Mouse (Mus musculus) adrenal gland, adult (tissue): ENCODE results near the gene Kif26a.
A peak's percentile ranks its signal among the peaks of the same experiment; 100 is the strongest.

Source experiments
- DNase-seq, 2 experiments: peaks; one replicate each; pipeline ENCODE4 v3.0.0; 2022 to 2023; ENCODE audit warnings: low spot score in 1 of 2; ENCODE audit not compliant: inconsistent age in 2 of 2

Kif26a gene

DNA sequence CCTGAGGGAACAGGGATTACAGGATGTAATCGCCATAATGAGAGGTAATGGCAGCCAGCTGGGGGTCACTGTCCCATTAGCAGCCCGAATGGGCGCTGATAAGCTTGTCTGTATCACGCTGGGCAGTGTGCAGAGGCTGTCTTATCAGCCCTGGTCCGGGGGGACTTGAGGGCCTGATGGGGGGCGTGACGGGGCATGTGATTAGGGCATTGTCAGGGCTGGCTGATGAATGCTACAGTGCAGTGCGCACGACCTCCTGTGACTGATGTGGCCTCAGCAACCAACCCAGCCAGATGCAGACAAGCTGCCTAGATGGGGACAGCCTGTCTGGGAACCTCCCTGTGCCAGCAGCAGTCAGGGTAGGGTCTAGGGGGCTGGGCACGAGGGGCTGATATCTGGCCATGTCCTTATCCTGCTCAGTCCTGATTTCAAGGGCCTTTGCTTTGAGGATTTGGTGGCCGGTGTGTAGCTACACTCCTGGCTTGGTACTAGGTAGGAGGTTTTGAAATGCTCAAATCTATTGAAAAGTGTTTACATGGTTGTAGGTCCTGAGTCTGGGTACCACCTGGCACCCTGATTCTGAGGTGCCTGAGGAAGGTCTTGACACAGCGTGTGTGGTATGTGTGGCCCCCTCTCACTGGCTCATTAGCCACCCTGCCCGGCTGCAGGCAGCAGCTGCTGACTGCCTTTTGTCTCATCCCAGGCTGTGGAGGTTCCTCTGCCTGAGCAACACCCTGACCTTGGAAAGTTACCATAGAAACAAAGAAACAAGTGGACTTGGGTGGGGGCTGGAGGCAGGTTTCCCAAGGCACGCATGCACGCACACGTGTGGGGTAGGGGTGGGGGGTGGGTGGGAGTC lies 18.2 kb downstream of the Kif26a start:
- peak in 1 of 2 experiments; percentile 50 for DNase-seq

DNA sequence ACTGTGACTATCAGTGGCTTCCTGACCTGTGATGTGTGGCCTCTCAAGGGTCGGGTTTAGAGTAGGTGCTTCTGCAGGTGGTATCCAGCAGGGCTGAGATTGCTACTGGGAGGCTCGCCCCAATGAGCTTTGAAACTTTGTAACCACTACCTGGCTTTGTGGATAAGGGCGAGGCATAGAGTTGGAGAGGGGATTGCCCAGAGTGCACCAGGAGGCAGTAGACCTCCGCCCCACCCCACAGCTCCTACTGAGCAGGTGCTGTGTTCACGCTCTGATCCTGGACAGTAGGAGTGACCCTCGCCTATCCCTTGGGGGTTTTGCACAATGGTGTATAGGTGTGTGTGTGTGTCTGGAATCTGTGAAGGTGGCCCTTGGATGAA lies 18.8 kb downstream of the Kif26a start:
- no peak for DNase-seq

DNA sequence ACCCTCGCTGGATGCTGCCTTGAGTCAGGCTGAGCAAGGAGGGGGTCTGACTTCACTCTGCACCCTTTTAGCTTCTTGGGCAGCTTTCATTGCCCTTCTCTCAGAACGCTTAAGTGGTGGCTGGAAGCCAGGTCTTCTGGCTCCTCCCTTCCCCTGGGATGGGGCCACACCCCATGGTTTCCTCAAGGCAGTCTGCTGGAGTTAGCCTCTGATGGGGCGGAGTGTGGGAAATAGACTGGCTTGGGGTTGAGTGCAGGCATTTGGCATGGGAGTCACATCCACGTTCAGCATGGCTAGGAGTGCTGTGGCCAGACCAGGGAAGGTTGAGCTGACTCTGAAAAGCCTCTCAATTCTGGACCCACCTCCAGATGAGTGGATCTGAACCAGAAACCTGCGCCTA lies 23.2 kb downstream of the Kif26a start:
- peak in 1 of 2 experiments; percentile 60 for DNase-seq

DNA sequence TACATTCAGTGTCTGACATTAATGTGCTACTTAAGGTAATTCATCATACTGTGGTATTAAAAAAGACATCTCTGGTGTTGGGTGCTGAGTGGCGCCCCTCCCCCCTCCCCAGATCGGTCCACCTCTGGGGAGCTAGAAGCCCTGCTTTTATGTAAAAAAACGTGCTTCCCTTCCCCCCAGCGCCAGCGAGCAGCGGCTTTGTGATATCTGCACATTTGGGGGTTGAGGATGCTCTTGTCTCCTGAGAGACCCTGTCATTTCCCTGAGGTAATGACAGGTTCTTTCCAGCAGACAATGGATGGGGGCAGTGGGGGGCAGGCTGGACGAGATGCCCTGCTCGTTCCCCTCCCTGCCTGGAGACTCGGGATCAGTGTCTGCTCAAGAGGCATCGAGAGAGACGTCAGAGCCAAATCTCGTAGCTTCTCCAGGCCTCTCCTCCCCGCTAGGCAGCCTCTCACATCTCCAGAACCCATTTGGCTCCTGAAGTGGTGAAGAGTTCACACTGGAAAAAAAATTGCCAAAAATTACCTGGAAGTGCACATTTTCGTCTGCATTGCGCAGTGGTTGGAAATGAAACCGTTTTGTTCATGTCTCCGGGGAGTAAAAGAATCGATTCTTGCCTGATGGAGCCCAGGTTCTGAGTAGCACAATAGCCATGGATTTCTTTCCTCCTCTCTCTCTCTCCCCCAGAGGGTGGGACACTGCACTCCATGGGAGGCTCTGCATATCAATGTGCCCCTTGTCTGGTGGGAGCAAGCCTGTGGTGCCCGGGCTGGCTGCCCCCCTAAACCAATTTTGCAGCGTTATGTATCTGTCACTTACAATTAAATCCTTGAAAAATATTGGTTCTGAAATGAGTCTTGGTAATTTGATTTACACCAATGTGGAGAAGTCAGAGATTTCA lies 24.9 kb downstream of the Kif26a start:
- DNase-seq = no peak

DNA sequence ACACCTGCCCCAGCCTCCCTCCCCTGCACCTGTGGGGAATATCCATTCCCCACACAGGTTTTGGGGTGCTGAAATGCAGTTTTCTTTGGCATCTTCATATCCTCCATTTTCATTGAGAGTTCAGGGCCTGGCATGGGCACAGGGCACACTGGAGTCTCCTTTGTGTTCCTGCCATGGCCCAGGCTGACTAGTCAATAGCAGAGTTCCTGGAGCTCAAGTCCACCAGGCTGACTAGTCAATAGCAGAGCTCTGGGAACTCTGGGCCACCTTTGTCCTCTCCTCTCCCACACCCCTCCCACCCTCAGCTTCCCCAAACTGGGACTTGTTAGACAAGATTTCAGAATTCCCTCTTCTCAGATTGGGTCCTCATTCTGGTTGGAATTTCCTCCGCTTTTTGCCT lies 25.6 kb downstream of the Kif26a start:
- DNase-seq = no peak

DNA sequence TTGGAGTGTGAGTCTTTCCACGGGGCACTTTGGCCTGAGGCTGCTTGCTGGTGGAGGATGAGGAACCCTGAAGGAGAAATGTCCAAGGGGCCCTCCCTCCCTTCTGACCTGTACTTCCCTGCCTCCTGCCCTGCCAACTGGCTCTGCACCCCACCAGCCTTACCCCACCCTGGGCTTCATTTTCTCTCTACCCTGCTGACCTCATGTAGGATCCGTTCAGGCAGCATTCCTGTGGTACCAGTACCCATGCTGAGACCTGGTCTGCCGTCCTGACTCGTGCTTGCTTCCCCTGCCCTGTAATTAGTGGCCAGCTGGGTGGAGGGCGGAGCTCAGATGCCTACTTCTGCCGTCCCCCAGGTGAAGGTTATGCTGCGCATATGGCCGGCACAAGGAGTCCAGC lies 26.2 kb downstream of the Kif26a start:
- DNase-seq = no peak

DNA sequence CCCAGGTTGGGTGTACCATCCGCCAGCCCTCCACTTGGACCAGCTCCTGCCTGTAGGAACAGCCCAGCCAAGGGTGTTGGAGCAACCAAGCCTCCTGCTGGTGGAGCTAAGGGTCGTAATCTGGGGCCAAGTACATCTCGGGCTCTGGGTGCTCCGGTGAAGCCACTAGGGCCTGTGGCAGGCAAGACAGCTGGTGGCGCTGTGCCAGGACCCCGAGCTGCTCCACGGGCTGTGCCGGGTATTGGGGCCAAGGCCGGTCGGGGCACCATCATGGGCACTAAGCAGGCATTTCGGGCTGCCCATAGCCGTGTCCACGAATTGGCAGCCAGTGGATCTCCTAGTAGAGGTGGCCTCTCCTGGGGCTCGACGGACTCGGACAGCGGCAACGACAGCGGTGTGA lies 31.7 kb downstream of the Kif26a start:
- peak; percentile 32 to 66 for DNase-seq

DNA sequence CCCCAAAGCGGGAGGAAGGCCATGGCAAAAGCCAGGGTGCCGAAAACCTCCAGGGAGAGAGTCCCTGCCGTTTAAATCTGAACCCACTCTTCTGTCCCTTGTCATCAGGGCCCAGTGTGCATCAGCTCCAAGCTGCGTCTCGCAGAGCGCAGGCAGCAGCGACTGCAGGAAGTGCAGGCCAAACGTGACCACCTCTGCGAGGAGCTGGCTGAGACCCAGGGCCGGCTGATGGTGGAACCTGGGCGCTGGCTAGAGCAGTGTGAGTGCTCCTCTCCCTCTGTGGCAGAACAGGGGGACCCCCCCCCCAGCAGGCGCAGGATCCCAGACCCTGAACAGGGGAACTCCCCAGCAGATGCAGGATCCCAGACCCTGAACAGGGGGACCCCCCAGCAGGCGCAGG lies 33.7 kb downstream of the Kif26a start:
- DNase-seq = no peak

DNA sequence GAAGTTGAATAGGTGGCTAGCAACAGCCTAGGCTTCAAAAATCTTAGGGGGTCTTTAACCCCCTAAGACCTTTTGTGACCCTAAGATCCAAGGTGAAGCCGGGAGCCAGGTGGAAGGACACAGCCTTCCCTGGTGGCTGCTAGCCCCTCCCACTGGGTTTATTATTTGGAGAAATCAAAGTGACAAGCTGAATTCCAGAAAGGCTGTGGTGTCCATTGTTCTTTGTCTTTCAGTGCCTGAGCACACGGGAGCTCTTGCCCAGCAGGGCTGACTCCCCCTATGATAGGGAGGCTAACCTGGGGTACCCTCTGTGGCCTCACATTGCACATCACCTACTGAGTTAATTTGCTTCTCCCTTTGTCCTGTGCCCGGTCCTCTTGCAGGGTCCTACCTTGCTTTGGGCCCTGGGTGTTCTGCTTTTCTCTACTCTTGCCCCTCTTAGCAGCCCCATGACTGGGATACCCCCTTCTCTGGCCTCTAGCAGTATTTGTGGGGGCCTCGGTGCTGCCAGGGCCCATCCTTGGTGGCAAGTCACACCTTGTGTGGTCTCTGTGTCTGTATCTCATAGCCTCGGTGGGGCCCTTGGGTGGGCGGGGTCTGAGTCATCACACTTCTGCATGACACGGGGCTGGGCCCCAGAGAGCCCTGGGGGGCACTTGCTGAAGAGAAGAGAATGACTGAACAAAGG lies 36.1 kb downstream of the Kif26a start:
- no peak for DNase-seq

DNA sequence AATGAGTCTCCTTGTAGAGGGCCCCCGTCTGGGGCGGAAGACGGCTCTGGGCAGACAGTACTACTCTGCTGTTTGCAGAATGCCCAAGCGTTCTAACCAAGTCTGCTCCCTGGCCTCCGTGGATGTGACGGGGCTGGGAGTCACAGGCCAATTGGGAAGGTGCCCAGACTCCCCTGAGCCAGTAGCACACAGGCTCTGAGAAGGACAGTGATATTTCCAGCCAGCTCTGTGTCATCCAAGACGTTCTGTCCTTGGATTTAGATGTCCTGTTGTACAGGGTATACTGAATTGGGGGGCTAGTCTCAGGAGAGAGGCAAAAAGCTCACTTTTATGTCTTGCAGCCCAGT lies 36.6 kb downstream of the Kif26a start:
- DNase-seq = peak; percentile 72 to 82

DNA sequence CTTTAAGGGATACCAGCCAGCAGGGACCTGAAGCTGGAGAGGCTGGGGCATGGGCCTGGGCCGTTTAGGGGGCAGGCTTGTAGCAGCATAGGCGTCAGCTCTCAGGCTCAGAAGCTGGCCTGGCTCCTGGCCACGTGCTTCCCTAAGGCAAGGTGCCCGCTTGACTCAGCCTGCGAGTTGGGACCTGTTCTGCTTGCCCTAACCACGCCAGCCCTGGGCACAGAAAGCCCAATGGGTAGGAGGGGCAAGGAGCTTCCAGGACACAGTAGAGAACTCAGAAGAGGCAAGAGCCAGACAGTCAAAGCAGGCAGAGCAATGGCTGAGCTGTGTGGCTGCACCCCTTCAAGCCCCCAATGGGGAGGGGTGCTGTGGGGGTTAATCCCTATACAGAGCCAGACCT lies 37.7 kb downstream of the Kif26a start:
- peak; percentile 36 to 65 for DNase-seq

DNA sequence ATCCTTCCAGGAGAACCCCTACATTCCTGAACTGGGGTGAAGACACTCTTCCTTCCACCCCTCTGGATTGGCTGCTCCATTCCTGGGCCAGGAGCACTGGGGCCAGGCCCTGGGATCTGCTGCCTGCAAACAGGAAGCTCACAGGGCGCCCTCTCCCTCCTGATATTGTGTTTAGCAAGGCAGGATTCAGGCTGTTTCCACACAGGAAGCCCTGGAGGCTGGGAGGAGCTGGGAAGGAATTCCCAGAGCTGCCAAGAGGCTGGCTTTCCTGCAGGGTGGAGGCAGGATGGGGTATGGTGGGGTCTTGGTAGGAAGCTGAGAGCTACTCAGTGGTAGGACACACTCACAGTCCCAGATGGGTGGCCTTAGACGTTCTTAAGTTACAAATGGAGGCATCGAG lies 38.4 kb downstream of the Kif26a start:
- peak; percentile 60 to 77 for DNase-seq

DNA sequence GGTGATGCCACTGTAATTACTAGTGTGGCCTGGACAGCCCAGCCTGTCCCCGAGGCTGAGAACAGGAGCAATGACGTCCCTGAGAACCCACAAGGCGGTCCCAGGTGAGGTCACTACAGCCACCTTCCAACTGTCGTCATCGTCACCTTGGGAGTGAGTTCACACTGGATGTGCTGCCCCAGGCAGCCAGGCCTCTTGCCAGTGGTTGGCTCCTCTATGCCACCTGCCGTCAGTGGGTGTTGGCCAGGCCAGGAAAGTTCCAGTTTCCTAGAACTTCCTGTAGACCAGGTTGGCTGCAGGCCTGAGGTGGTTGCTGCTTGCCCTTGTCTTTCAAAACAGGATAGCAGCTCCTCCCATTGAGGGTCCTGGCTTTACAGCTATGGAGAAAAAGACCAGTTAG lies 40.9 kb downstream of the Kif26a start:
- no peak for DNase-seq

DNA sequence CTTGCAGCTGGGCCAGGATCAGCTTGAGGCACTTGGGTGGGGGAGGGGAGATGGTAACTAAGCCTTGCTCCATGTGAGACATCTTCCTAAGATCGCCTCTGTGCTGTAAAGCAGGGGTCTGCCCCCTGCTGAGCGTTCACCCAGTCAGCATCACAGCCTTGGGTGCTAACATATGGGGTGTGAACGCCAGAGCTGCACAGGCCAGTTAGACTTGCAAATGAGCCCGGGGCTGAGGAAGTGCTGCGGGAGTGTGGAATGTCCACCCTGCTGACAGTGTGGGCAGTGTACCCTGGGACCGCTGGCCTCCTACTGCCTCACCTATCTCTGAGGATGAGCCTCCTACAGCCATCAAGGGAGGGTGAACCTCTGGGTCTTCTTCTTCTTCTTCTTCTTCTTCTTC lies 45.7 kb downstream of the Kif26a start:
- no peak for DNase-seq

DNA sequence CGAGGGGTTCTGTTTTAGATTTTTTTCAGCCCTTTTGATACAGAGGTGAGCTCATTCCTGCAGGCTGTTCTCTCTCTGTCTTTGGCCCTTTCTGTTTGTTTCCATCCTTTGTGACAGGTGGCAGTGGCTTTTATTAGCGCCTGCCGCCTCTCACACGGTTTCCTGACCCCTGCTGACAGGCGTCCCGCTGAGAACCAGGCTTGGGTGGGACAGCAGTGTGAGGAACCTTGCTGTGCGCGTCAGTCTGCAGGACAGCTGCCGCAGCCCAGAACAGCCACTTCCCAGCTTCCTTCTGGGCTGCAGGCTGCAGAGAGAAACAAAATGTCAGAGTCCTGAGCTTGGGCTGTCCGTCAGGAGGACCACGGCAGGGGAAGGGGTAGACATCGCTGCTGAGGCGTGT lies 49.0 kb downstream of the Kif26a start:
- no peak for DNase-seq

DNA sequence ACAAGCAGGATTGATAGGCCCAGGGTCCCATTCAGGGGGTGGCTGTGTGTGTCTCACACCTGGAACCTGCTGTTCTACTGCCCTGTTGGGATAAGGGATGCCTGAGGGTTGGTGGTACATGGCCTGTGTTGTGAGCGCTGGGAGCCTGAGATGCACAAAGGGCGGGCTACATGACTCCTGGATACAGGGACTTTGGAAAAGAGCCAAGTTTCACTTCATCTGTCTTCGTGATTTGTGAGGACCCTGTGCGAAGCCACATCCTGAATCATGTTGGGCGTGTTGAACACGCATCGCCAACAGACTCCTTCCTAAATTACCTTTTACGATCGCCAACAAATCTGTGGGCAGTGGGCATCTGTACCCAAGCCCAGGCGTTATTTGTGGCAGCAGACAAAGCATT lies 50.6 kb downstream of the Kif26a start:
- no peak for DNase-seq

DNA sequence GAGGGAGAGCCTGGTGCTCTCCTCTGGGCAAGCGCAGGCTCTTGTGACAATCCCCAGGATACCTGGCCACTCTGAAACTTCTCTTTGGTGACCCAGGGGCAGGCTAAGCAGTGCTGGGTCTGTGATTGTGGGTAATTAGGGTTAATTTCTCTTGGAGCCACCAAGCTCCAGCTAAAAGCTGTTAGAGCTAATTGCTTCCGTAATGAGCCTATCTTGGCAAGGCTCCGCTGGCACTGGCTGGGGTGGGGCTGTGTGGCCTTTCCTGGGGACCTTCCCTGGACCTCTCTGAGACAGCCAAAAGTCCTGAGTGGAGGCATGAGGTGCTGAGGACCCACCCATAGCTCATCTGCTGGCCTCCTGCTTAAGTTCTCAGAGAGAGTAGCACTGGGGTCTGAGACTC lies 53.4 kb downstream of the Kif26a start:
- no peak for DNase-seq

DNA sequence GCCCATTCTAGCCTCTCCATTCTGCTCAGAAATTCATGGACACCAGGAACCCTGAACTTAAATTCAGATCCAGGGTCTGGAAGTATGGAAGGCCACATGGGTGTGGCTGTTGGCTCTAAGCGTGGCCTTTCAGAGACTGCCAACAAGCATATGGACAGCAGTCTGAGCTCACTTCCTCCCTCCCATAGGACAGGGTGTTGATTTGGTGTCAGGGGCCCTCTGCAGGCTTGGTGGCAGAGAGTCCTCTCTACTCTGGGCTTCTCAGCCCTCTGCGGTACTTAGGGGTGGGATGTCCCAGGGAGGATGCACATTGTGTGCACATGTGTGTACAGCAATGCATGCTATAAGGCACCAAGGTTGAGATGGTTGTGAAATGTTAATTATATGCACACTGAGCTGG lies 54.0 kb downstream of the Kif26a start:
- no peak for DNase-seq

DNA sequence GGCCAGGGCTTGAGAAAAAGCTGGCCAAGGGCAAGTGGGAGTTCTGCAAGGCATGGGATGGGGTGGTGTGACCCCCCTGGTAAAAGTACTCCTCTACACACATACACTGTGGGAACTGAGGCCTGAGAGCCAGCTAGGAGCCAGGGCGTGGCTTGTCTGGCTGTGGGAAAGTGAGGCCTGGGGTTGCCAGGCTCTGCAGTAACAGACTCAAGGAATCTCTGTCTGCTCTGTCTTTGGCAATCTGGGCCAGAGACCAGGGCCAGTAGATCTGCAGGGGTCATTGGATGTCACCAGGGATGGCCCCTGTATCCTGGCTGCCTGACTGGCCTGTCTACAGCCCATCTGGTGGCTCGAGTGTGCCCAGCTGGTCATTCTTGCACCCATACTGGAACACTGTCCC lies 61.2 kb downstream of the Kif26a start:
- no peak for DNase-seq

DNA sequence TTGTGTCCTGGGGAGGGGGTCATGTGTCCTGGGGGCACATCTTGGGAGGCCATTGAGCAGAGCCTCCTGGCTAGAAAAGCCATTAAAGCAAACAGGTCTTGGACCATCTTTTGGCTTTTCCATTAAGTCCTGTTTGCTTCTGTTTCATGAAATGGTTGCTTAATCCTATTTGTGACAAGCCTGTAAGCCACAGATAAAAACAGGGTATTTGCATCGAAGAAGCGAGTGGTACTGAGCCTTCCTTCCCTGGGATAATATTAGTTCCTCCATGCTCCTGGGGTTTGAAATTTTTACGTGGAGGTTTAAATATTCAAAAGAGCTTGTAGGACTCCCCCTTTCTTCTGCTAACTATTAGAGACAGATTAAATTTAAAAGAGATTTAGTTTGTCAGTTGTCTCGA lies 61.7 kb downstream of the Kif26a start:
- no peak for DNase-seq

DNA sequence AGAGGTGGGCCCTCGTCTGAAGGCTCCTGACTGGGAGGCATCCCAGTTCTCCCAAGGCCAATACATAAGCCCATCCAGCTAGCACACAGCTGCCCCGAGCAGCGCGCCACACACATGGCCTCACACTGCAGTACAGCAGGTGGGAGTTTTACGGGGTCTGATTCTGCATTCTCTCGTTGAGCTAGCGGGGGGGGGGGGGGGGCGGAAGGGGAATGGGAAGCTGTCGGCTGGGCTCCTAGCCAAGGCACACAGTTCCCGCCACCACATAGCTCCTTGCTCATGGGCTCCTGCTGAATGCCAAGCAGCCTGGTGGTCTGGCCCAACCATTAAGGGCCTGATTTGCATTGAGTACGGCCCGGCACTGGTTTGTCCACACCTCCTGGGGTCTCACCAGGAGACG lies 64.6 kb downstream of the Kif26a start:
- no peak for DNase-seq

DNA sequence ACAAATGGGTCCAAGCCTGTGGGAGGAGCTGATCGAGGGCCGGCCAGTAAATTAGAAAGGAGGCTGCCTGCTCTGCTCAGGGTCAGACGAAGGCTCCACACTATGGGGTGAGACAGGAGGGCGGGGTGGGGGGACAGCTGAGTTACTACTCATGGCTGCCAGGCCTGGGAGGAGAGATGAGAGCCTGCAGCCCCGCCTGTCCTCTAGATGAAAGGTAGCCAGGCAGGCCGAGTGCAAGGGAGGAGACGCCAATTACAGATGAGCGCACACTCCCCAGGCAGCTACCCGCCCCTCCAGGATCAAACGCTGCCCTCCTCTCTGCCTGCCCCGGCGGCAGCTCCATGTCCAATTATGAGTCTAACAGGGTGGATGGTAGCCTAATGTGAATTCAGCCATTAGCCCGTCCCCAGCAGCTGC lies 68.4 kb downstream of the Kif26a start:
- DNase-seq = peak; percentile 79 to 91
